Mouse (Mus musculus) cortical plate, adult 2 months (tissue): ENCODE measurements at regions not wholly inside any gene's neighbourhood (a gene's known extent, or its start where the extent isn't known, plus 50 kb on each side); places are given as distances from the start of the nearest gene placed in this dataset.

Experiments used
- CTCF ChIP-seq: fragments of 200-500 bp; IDR thresholded peaks from 2 replicates; pipeline ENCODE4 v1.5.1; 2011; ENCODE audit warnings: mild to moderate bottlenecking, control low read depth, low read length; ENCODE audit not compliant: insufficient read depth; ENCODE audit errors: extremely low read depth
- POLR2A ChIP-seq: fragments of 200-500 bp; IDR thresholded peaks from 2 replicates; pipeline ENCODE4 v1.6.1; 2011; ENCODE audit warnings: mild to moderate bottlenecking, low read length, control low read depth; ENCODE audit not compliant: insufficient read depth; ENCODE audit errors: extremely low read depth

DNA sequence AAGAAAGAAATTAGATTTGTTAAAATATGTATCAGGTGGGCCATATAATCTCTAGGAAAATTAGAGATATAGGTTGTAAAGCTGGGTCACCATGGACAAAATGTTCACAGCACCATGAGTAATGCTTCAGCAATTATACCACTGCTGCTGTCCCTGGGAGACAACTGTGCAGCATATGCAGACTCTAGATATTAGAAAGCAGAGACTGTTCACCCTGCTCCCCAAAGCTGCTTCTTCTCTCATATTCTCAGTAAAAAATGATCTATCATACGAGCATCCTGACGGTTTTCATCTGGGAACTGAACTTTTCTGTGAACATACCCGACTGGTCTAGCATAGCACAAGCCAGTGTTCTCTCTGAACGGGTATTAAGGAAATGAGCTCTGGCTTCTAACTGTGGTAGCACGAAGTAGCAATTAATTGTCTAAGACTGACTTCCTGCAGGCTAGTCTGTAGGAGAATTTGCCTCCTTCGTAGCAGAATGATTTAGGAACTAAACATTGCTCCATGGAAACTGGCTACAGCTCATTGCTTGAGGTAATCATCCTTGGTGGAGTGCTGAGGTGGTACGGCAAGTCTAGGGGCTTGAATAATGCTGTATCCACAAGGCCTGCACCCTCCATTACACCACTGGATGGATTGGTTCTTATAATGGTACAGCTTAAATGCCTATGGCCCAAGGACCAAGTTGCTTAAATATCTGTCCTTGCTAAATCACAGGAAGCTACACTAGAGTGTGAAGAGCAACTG is 305.9 kb downstream of the Otol1 start:
- TF ChIP-seq CTCF = no peak
- TF ChIP-seq POLR2A = no peak
